In the genomic region with DNA sequence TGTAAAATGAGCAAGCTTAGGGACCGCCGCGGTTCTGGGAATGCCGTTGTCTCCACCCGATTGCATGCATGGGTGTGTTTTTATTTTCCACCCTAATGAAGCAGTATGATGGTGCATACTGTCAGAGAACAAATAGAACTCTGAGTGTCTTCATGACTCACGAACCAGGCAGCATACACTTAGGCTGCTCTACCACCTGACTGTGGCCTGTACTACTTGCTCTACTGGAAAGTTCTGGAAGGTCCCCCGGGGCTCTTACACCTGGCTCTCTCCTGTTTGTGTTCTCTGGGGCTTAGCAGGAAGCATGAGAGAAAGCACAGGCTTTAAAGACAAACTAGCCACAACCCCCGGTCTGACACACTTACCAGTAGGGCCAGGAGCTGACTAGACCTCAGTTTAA, we compare ENCODE assay signal across 8 mouse cellular contexts. TPM values are rescaled to one million over a fixed set of nuclear protein-coding genes. Genes with fewer than 3 reads are reported as not detected.
DNase-seq lines count a peak whose midpoint lies in the region; ATAC-seq and TF ChIP-seq lines count a peak whose summit lies in the region.
"Had no signal": no experiment of that assay in that cellular context is flagged by ENCODE, and none has a peak within 500 bp of the region (broad histone marks: within the 10 kb centered on the region; RNA-seq: fewer than 3 reads in every experiment).

No protein-coding gene starts in this region.

- TF ChIP-seq EP300 in lung, postnatal 0 days (IDR thresholded peaks at IDR 0.05): no peak

- WGBS in limb, embryonic 13.5 days: 77% methylated on average over 8 of the region's 8 CpGs
- 83% methylated on average over 8 of the region's 8 CpGs for WGBS in limb, embryonic 10.5 days
- WGBS in intestine, embryonic 15.5 days: 71% methylated on average over 8 of the region's 8 CpGs
- 62% methylated on average over 8 of the region's 8 CpGs for WGBS in lung, postnatal 0 days

- H3K4me1 ChIP-seq in limb, embryonic 13.5 days: peaks cover 20% of the 10 kb centered on the region; the same call in 1 of the 2 replicates
- H3K4me1 ChIP-seq in limb, embryonic 10.5 days: peaks cover 14% of the 10 kb centered on the region
- H3K4me1 ChIP-seq in intestine, embryonic 15.5 days (replicated peaks): peaks cover 12% of the 10 kb centered on the region; the same call in 1 of the 2 replicates
- no peaks in the 10 kb centered on the region; the same call in 1 of the 2 replicates for H3K4me1 ChIP-seq in lung, postnatal 0 days (ENCODE audit: insufficient read depth, low read depth, low read length)

- no peak overlapping the region for H3K27ac ChIP-seq in limb, embryonic 13.5 days
- H3K27ac ChIP-seq in limb, embryonic 10.5 days: no peak overlapping the region
- no peak overlapping the region for H3K27ac ChIP-seq in intestine, embryonic 15.5 days
- H3K27ac ChIP-seq in lung, postnatal 0 days (ENCODE audit: low read length): peak overlapping the region; percentile 77

- no peaks in the 10 kb centered on the region for H3K9me3 ChIP-seq in limb, embryonic 13.5 days
- H3K9me3 ChIP-seq in limb, embryonic 10.5 days (replicated peaks): no peaks in the 10 kb centered on the region
- H3K9me3 ChIP-seq in intestine, embryonic 15.5 days: no peaks in the 10 kb centered on the region
- no peaks in the 10 kb centered on the region for H3K9me3 ChIP-seq in lung, postnatal 0 days (ENCODE audit: low read length)

- 0 out of 2 replicates have a peak, but pooled peaks cover 5% of the 10 kb centered on the region for H3K27me3 ChIP-seq in limb, embryonic 13.5 days
- peaks cover 7% of the 10 kb centered on the region; the same call in 1 of the 2 replicates for H3K27me3 ChIP-seq in limb, embryonic 10.5 days (ENCODE audit: low read depth, poor library complexity, severe bottlenecking)
- H3K27me3 ChIP-seq in intestine, embryonic 15.5 days (replicated peaks): no peaks in the 10 kb centered on the region
- H3K27me3 ChIP-seq in lung, postnatal 0 days (replicated peaks; ENCODE audit: insufficient read depth, low read length): no peaks in the 10 kb centered on the region

- ATAC-seq in limb, embryonic 13.5 days (ENCODE audit: low FRiP score, low read depth): no peak
- ATAC-seq in intestine, embryonic 15.5 days: 0 out of 2 replicates have a peak, but pooled peaks have one; percentile 27
- peak; percentile 70 for ATAC-seq in lung, postnatal 0 days

- no peaks in the 10 kb centered on the region for H3K36me3 ChIP-seq in limb, embryonic 13.5 days
- no peaks in the 10 kb centered on the region for H3K36me3 ChIP-seq in limb, embryonic 10.5 days
- H3K36me3 ChIP-seq in intestine, embryonic 15.5 days: no peaks in the 10 kb centered on the region
- no peaks in the 10 kb centered on the region for H3K36me3 ChIP-seq in lung, postnatal 0 days (ENCODE audit: insufficient read depth, low read length)

- peak overlapping the region; percentile 58; the same call in 1 of the 2 replicates for H3K9ac ChIP-seq in limb, embryonic 13.5 days
- H3K9ac ChIP-seq in intestine, embryonic 15.5 days: no peak overlapping the region
- no peak overlapping the region; the same call in 1 of the 2 replicates for H3K9ac ChIP-seq in lung, postnatal 0 days (replicated peaks; ENCODE audit: low read depth)

- no peak for TF ChIP-seq CTCF in lung, postnatal 0 days (IDR thresholded peaks at IDR 0.05)

- no peak for DNase-seq in limb, embryonic 10.5 days (ENCODE audit: low spot score)
- DNase-seq in brain, adult 2 months (ENCODE audit: low read depth, low spot score): peak; percentile 49
- peak; percentile 75 for DNase-seq in lung, postnatal 0 days (ENCODE audit: low spot score)
- no peak for DNase-seq in gastrocnemius, postnatal 25 days
- DNase-seq in frontal cortex, postnatal 25 days (ENCODE audit: low spot score in 2 of 2): no peak

- H3K4me3 ChIP-seq in limb, embryonic 13.5 days: no peak overlapping the region
- no peak overlapping the region for H3K4me3 ChIP-seq in limb, embryonic 10.5 days
- H3K4me3 ChIP-seq in intestine, embryonic 15.5 days (replicated peaks): no peak overlapping the region
- no peak overlapping the region for H3K4me3 ChIP-seq in lung, postnatal 0 days (ENCODE audit: low read depth, low read length)

- no peak overlapping the region for H3K4me2 ChIP-seq in limb, embryonic 13.5 days (replicated peaks)
- H3K4me2 ChIP-seq in intestine, embryonic 15.5 days (replicated peaks): no peak overlapping the region
- no peak overlapping the region for H3K4me2 ChIP-seq in lung, postnatal 0 days (replicated peaks; ENCODE audit: low read depth, low read length)

RNA-seq across cellular contexts. Expression of gene Gucy2g, which starts 21.7 kb away (rescaled TPM):
- polyA plus RNA-seq in limb, embryonic 13.5 days (2015; fragmentation: Nextera tagmentation; extraction: Ambion mirVana): not detected in 2 replicates
- polyA plus RNA-seq in limb, embryonic 10.5 days (2016; fragmentation: Nextera tagmentation; extraction: Ambion mirVana): not detected in 2 replicates
- not detected in 2 replicates for polyA plus RNA-seq in intestine, embryonic 15.5 days (2015; fragmentation: Nextera tagmentation; extraction: Ambion mirVana)
- polyA plus RNA-seq in lung, postnatal 0 days (2015; fragmentation: Nextera tagmentation; extraction: Ambion mirVana): 0.05 and 0.18 TPM in 2 replicates
- total RNA-seq in gastrocnemius, postnatal 25 days (2021): under 1 TPM in 1 of 2 experiments, not detected in 1; 0.23 TPM
- polyA plus RNA-seq: intestine, embryonic 14.5 days had no signal

RNA-seq across cellular contexts. Expression of gene Acsl5, which starts 32.4 kb away (rescaled TPM):
- polyA plus RNA-seq in limb, embryonic 13.5 days (2015; fragmentation: Nextera tagmentation; extraction: Ambion mirVana): 19.3 and 27.9 TPM in 2 replicates
- polyA plus RNA-seq in limb, embryonic 10.5 days (2016; fragmentation: Nextera tagmentation; extraction: Ambion mirVana): 15.4 and 25.6 TPM in 2 replicates
- 315 and 329 TPM in 2 replicates for polyA plus RNA-seq in intestine, embryonic 15.5 days (2015; fragmentation: Nextera tagmentation; extraction: Ambion mirVana)
- 110 and 130 TPM in 2 replicates for polyA plus RNA-seq in lung, postnatal 0 days (2015; fragmentation: Nextera tagmentation; extraction: Ambion mirVana)
- total RNA-seq in gastrocnemius, postnatal 25 days (2021): 1 to 10 TPM; 3.8 to 4.5 TPM

RNA-seq across cellular contexts. Expression of gene Tectb, which starts 38.8 kb away (rescaled TPM):
- polyA plus RNA-seq in limb, embryonic 13.5 days (2015; fragmentation: Nextera tagmentation; extraction: Ambion mirVana): not detected in 2 replicates
- polyA plus RNA-seq in limb, embryonic 10.5 days (2016; fragmentation: Nextera tagmentation; extraction: Ambion mirVana): not detected in 2 replicates
- polyA plus RNA-seq in intestine, embryonic 15.5 days (2015; fragmentation: Nextera tagmentation; extraction: Ambion mirVana): 0.08 and 0.11 TPM in 2 replicates
- polyA plus RNA-seq in lung, postnatal 0 days (2015; fragmentation: Nextera tagmentation; extraction: Ambion mirVana): 0.21 and 0.27 TPM in 2 replicates
- under 1 TPM in 1 of 2 experiments, not detected in 1; 0.49 TPM for total RNA-seq in gastrocnemius, postnatal 25 days (2021)
- polyA plus RNA-seq: intestine, embryonic 14.5 days had no signal

Comparison
In these comparisons a context has a peak if more than half of its experiments do, and no peak if none do; other contexts are left out.
1. DNase-seq: peak in brain, adult 2 months (single experiment) and lung, postnatal 0 days (single experiment); none in limb, embryonic 10.5 days (single experiment), gastrocnemius, postnatal 25 days (single experiment) and frontal cortex, postnatal 25 days (0 of 2).